Mouse (Mus musculus) spleen, adult 2 months (tissue): ENCODE measurements around the gene Slc25a51. TPM values are rescaled to one million over a fixed set of nuclear protein-coding genes. Genes with fewer than 3 reads are reported as not detected.

Experiments used
- DNase-seq, 2 experiments: peaks; one replicate each; pipeline versions ENCODE4 v3.0.0 to v3.0.0-alpha.2; 2012 to 2021; ENCODE audit warnings: low spot score in 2 of 2, low read depth in 1 of 2
- H3K27ac ChIP-seq: fragments of 200-500 bp; 2 replicates; pipeline ENCODE4 v1.5.1; 2012; ENCODE audit warnings: low read length, inconsistent platforms; ENCODE audit not compliant: insufficient read depth
- H3K27me3 ChIP-seq: fragments of 200-500 bp; 2 replicates; pipeline ENCODE4 v1.6.1; 2012; ENCODE audit warnings: mild to moderate bottlenecking, moderate library complexity, low read length, inconsistent platforms; ENCODE audit not compliant: control insufficient read depth, insufficient read depth
- H3K36me3 ChIP-seq: fragments of 200-500 bp; 2 replicates; pipeline ENCODE4 v1.6.1; 2012; ENCODE audit warnings: mild to moderate bottlenecking, low read length, inconsistent platforms; ENCODE audit not compliant: control insufficient read depth, insufficient read depth
- H3K4me1 ChIP-seq: fragments of 200-500 bp; 2 replicates; pipeline ENCODE4 v1.6.1; 2011; ENCODE audit warnings: inconsistent platforms; ENCODE audit not compliant: control insufficient read depth, insufficient read depth, insufficient read length
- H3K4me3 ChIP-seq: fragments of 200-500 bp; 2 replicates; pipeline ENCODE4 v1.5.1; 2011; ENCODE audit warnings: mild to moderate bottlenecking, inconsistent platforms; ENCODE audit not compliant: insufficient read depth, insufficient read length; ENCODE audit errors: extremely low read depth
- CTCF ChIP-seq: fragments of 200-500 bp; IDR thresholded peaks from 2 replicates; pipeline ENCODE4 v1.5.1; 2011; ENCODE audit warnings: mild to moderate bottlenecking, inconsistent platforms; ENCODE audit not compliant: insufficient read depth, insufficient read length, insufficient replicate concordance; ENCODE audit errors: extremely low read depth
- POLR2A ChIP-seq: fragments of 200-500 bp; IDR thresholded peaks from 2 replicates; pipeline ENCODE4 v1.6.1; 2011; ENCODE audit warnings: low read depth, low read length, inconsistent platforms
- WGBS: fragments of 180-500 bp; shearing (Covaris S2); methylation state at CpG from one replicate; pipeline ENCODE4 v1.1.7; 2018; 5-methylcytosine and 5-hydroxymethylcytosine counted together
- polyA plus RNA-seq: library from polyadenylated mRNA; depleted of rRNA; stranded (reverse); fragments of >200 nt; gene quantifications from 2 replicates; pipeline ENCODE4 v1.2.3, GENCODE M21; 2012

Gene Slc25a51
- polyA plus RNA-seq, 1 experiment, result 116 TPM

DNA sequence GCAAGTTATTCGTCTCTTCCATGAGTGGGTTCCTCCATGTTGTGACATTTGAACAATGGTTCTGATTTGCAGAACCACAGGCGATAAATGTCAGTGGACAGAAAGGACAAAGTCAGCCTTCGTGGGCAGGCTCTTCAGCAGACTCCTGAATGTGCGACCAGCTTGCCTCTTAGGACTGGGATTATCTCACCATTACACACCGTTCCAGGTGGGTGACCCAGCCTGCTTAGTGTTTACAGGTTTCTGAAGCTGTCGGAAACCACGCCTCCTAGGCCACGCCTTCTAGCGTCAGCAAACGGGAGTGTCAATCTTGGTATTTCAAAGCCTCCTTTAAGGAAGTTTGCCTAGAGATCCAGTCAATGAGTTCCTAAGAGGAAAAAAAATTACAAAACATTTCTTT lies 704 bp upstream of the Slc25a51 start:
- Histone ChIP-seq H3K4me1 (no peaks in the 10 kb centered on the region; the same call in 1 of the 2 replicates), H3K4me3 (peak overlapping the region; percentile 94), H3K27me3 (no peaks in the 10 kb centered on the region), H3K27ac (peak overlapping the region; percentile 89), H3K36me3 (no peaks in the 10 kb centered on the region)
- under 1% methylated on average over 10 of the region's 10 CpGs for WGBS
- DNase-seq, result peak; percentile 87 to 88
- no peak for TF ChIP-seq CTCF
- peak; percentile 63 for TF ChIP-seq POLR2A

DNA sequence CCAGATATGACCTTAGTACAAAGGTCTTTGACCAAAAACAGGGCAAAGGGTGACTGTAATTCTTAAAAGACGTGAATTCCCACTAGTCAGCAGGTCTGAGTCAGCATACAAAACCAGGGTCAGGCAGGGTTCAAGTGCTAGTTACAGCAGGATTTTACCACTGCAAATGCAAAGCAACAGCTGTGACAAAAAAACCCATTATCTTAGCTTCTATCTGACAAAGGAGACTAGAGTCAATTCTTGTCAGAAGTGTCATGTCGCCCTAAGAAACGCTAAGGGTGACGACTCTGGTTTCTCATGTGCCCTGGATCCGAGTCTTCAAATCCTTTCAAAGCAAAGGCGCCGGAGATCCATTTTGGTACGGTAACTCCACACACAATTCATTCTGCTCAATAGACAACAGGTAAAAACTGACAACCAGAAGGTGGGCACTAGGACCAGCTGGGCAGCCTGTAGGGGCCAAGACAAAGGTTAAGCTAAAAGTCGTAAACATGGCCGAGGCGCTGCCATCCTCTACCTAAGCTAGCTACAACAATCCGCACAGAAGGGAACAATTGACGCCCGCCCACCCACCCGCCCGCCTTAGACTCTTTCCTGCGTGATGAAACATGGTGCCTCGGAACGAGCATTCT lies 747 bp downstream of the Slc25a51 start:
- TF ChIP-seq POLR2A (no peak), CTCF (no peak)
- Histone ChIP-seq H3K4me3 (peak overlapping the region; percentile 94), H3K27me3 (no peaks in the 10 kb centered on the region), H3K4me1 (no peaks in the 10 kb centered on the region; the same call in 1 of the 2 replicates), H3K36me3 (no peaks in the 10 kb centered on the region; the same call in 1 of the 2 replicates), H3K27ac (peak overlapping the region; percentile 89; the same call in 1 of the 2 replicates)
- under 1% methylated on average over 19 of the region's 19 CpGs for WGBS
- no peak for DNase-seq

DNA sequence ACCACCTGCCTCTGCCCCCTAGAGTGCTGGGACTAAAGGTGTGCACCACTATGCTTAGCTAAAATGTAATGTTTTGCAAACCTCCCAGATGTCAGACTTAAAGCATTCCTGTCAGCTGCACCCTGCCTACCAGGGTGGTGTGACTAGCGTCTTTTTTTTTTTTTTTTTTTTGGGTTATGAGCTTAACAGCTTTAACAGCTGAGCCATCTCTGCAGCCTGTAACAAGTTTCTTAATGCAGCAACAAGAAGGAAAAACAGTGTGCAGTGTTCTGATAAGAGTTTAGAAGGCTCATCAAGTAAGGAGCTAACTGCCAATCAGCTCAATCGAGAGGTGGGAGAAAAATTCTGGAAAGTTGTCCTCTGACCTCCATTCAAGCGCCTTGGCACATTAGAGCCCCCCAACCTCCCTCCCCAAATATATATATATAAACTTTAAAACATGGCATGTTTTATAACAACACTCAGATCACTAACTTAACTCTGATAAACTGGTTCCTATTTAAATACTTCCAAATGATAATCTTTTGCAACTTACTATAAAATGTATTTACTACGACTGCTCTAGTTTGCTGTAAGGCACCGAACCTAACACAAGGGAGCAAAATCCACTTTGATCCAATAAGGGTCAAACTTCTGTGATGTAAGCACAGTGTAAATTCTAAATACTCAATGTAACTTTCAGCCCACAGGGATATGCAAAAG lies 1.4 kb downstream of the Slc25a51 start:
- H3K4me3 ChIP-seq, result no peak overlapping the region; the same call in 1 of the 2 replicates
- no peaks in the 10 kb centered on the region; the same call in 1 of the 2 replicates for H3K36me3 ChIP-seq
- peak overlapping the region; percentile 15; the same call in 1 of the 2 replicates for H3K27ac ChIP-seq
- DNase-seq, result no peak
- no peaks in the 10 kb centered on the region for H3K27me3 ChIP-seq
- TF ChIP-seq POLR2A (no peak), CTCF (no peak)
- WGBS, result 48% methylated on average over 5 of the region's 5 CpGs
- H3K4me1 ChIP-seq, result no peaks in the 10 kb centered on the region; the same call in 1 of the 2 replicates

DNA sequence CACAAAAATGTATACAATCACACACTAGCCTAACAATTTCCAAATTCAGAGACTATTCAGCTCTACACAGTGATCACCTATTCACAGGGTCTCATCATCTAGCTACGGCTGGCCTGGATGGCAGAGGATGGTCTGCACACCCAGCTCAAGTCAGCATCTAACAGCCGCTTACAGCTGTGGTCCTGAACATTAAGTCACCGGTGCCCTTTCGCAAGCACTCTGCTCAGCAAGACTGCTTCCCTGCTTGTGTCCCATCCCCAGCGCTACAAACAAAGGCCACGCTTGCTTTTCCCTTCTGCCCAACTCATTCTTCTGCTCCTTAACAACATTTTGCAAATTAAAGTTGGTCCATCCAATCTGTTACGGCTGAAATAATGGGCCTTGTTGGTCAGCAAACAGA lies 2.2 kb downstream of the Slc25a51 start:
- no peak overlapping the region for H3K4me3 ChIP-seq
- DNase-seq, result no peak
- no peak overlapping the region for H3K27ac ChIP-seq
- no peaks in the 10 kb centered on the region for H3K27me3 ChIP-seq
- TF ChIP-seq CTCF (no peak), POLR2A (no peak)
- WGBS, result 84% methylated on average over 7 of the region's 7 CpGs
- no peaks in the 10 kb centered on the region; the same call in none of the 2 replicates for H3K36me3 ChIP-seq
- no peaks in the 10 kb centered on the region; the same call in 1 of the 2 replicates for H3K4me1 ChIP-seq

DNA sequence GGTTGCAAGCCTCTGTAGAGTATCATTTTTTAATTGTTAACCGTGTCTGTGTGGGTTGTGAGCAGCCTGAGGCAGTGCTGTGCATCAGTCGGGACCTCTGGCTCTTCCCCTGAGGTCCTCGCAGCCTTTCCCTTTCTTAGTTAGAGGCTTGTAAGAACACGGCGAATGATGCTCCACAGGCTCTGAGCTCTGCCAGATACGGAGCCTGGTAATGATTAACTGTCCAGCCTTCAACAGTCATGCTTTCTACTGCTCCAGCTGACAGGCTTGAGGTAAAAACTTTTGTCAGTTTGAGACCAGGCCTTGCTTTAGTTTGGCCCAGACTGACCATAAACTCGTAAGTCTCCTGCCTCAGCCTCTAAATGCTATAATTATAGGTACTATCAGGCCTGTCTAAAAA lies 3.3 kb downstream of the Slc25a51 start:
- 82% methylated on average over 7 of the region's 7 CpGs for WGBS
- no peak for DNase-seq

GRCm38 (mm10) chr4:45404086-45404485 lies 4.5 kb downstream of the Slc25a51 start:
- Histone ChIP-seq H3K36me3 (peaks cover 9% of the 10 kb centered on the region), H3K4me1 (no peaks in the 10 kb centered on the region; the same call in 1 of the 2 replicates), H3K27me3 (no peaks in the 10 kb centered on the region), H3K4me3 (no peak overlapping the region), H3K27ac (peak overlapping the region; percentile 41; the same call in 1 of the 2 replicates)
- TF ChIP-seq CTCF (no peak), POLR2A (no peak)
- DNase-seq, result no peak
- WGBS, result 92% methylated on average over 7 of the region's 7 CpGs

More for the DNA sequence above, 3.3 kb downstream of the Slc25a51 start:
- Histone ChIP-seq H3K36me3 (no peaks in the 10 kb centered on the region; the same call in none of the 2 replicates), H3K4me3 (no peak overlapping the region), H3K27me3 (no peaks in the 10 kb centered on the region), H3K4me1 (no peaks in the 10 kb centered on the region; the same call in 1 of the 2 replicates), H3K27ac (no peak overlapping the region)
- TF ChIP-seq POLR2A, result no peak
- no peak for TF ChIP-seq CTCF

- Histone ChIP-seq H3K27ac (peak overlapping the region; percentile 52; the same call in 1 of the 2 replicates), H3K36me3 (peaks cover 13% of the 10 kb centered on the region), H3K4me3 (no peak overlapping the region), H3K4me1 (no peaks in the 10 kb centered on the region; the same call in none of the 2 replicates), H3K27me3 (no peaks in the 10 kb centered on the region)
- no peak for DNase-seq
- no peak for TF ChIP-seq POLR2A
- TF ChIP-seq CTCF, result no peak
- WGBS, result 25% methylated on average over 7 of the region's 7 CpGs
These were observed 5.1 kb downstream of the Slc25a51 start for GRCm38 (mm10) chr4:45403499-45403878.
